In the genomic region with DNA sequence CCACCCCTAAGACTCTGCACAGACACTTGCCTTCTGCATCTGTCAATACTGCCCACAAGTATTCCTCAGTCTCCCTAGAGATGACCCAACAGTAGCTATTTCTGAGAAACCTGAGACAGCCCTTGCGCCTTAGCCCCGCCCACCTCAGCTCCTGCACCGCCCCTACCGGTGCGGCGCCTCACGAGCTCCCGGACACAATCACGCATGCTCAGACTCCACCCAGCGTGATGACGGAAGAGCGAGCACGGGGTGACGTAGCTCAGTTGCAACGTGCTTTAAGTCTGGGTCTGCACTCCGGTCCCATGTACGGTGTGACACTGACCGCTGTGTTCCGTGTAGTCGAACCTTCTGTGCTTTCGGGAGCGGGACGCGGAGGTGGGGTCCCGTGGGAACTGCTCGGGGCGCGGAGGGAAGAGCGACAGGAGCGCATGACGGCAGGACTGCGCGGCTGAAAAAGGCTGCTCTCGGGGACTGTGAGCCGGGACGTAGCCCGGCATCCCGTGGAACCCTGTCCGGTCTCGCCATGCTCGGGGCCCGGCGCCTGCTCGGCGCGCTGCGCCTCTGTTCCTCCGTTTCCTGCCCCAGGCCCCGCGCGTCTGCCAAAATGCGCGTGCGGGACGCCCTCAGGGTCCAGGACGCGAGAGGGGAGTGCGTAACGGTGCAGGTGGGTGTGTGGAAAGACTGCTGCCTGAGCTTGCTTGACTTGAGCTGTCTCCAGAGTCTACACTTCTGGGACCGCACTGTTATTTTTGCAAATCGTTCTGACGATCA, we compare ENCODE assay signal across 8 mouse cellular contexts. TPM values are rescaled to one million over a fixed set of nuclear protein-coding genes. Genes with fewer than 3 reads are reported as not detected.
DNase-seq lines count a peak whose midpoint lies in the region; ATAC-seq lines count a peak whose summit lies in the region.

A gene (plus strand): TSS at position 225 of the 771 bp plus-strand sequence.

- H3K4me1 ChIP-seq in hindbrain, embryonic 11.5 days (replicated peaks; ENCODE audit: control insufficient read depth, insufficient read depth, low read length), result no peaks in the 10 kb centered on the region; the same call in 1 of the 2 replicates

- WGBS in hindbrain, embryonic 11.5 days, result under 1% methylated on average over 62 of the region's 62 CpGs

- peak within 1 kb of the TSS; percentile 82 for H3K4me2 ChIP-seq in hindbrain, embryonic 11.5 days (replicated peaks; ENCODE audit: low read depth, low read length)

- H3K9ac ChIP-seq in hindbrain, embryonic 11.5 days (ENCODE audit: low read depth, low read length), result peak within 1 kb of the TSS; percentile 89

- peak; percentile 95 for DNase-seq in Muller cell, postnatal 12 days (ENCODE audit: inconsistent ontology term)
- DNase-seq in cerebellum, adult 9-11 months, result peak; percentile 95
- peak; percentile 87 to 92 for DNase-seq in frontal cortex, adult 2 months (ENCODE audit: extremely low spot score in 1 of 2, low spot score in 1 of 2)
- DNase-seq in hindbrain, embryonic 11.5 days (ENCODE audit: low spot score), result peak; percentile 98
- peak; percentile 81 to 88 for DNase-seq in layer of hippocampus, postnatal 10 days (ENCODE audit: low spot score in 2 of 2)
- DNase-seq in lung, postnatal 10 days, result peak; percentile 94
- peak; percentile 89 for DNase-seq in ovary, postnatal 36 days (ENCODE audit: low spot score)
- DNase-seq in thymus, postnatal 25 days, result peak; percentile 88

- no peaks in the 10 kb centered on the region for H3K9me3 ChIP-seq in hindbrain, embryonic 11.5 days (ENCODE audit: control insufficient read depth, low read length)

- no peaks in the 10 kb centered on the region for H3K27me3 ChIP-seq in hindbrain, embryonic 11.5 days (ENCODE audit: control insufficient read depth, insufficient read depth, low read length)

- peak within 1 kb of the TSS; percentile 70 for H3K27ac ChIP-seq in hindbrain, embryonic 11.5 days (ENCODE audit: low read depth, low read length)

- no peaks in the 10 kb centered on the region for H3K36me3 ChIP-seq in hindbrain, embryonic 11.5 days (ENCODE audit: control insufficient read depth, insufficient read depth, low read length)

- ATAC-seq in hindbrain, embryonic 11.5 days (ENCODE audit: low FRiP score), result peak; percentile 100

- H3K4me3 ChIP-seq in hindbrain, embryonic 11.5 days (ENCODE audit: low read depth, low read length), result peak within 1 kb of the TSS; percentile 87

RNA-seq across cellular contexts. Expression of the gene that starts here (rescaled TPM):
- polyA plus RNA-seq in frontal cortex, adult 2 months (2012; rRNA removed), result 9.7 and 10.1 TPM in 2 replicates
- polyA plus RNA-seq in hindbrain, embryonic 11.5 days (2014; fragmentation: Nextera tagmentation; extraction: Ambion mirVana), result 22.1 and 23.4 TPM in 2 replicates
- total RNA-seq in layer of hippocampus, postnatal 10 days (2021), result 10 to 100 TPM; 19.3 to 19.5 TPM

Comparison
In these comparisons a context has a peak if more than half of its experiments do, and no peak if none do; other contexts are left out.
1. Peak in every context shown above with its lines: DNase-seq, ATAC-seq, H3K4me3 ChIP-seq and H3K27ac ChIP-seq.